Mouse (Mus musculus) liver, embryonic 14.5 days (tissue): Measurements from ENCODE around the gene Naa80.
A peak's percentile ranks its signal among the peaks of the same experiment; 100 is the strongest.

ENCODE experiments used
- CTCF ChIP-seq: IDR thresholded peaks from 2 replicates; pipeline ENCODE4 v1.5.1; 2016; ENCODE audit warnings: antibody characterized with exemption, low read depth, control low read depth
- EP300 ChIP-seq: IDR thresholded peaks from 2 replicates; pipeline ENCODE4 v1.6.1; 2016; ENCODE audit warnings: antibody characterized with exemption, low read depth

GRCm38 (mm10) chr9:107547957-107548356, 30.7 kb upstream of the Naa80 start:
- TF ChIP-seq CTCF = 0 out of 2 replicates have a peak, but pooled peaks have one; percentile 1
- no peak for TF ChIP-seq EP300
